Mouse (Mus musculus) heart, embryonic 13.5 days (tissue): ENCODE data around the gene Loxl3. TPM values are rescaled to one million over a fixed set of nuclear protein-coding genes. Genes with fewer than 3 reads are reported as not detected.

Experiments used
- ATAC-seq: fragments of 200-750 bp; cut with Nextera tagmentation; 2 replicates; pipeline ENCODE4 v1.8.0; 2017; ENCODE audit warnings: moderate TSS enrichment; ENCODE audit not compliant: insufficient number of reproducible peaks, low FRiP score, low TSS enrichment; ENCODE audit errors: extremely low read depth
- H3K27ac ChIP-seq: fragments of 300-500 bp; sonication (generic); replicated peaks from 2 replicates; pipeline ENCODE4 v1.5.1; 2015; ENCODE audit warnings: moderate library complexity, mild to moderate bottlenecking, inconsistent platforms
- H3K27me3 ChIP-seq: fragments of 300-500 bp; sonication (generic); replicated peaks from 2 replicates; pipeline ENCODE4 v1.6.1; 2015; ENCODE audit warnings: mild to moderate bottlenecking, inconsistent platforms
- H3K36me3 ChIP-seq: fragments of 300-500 bp; sonication (generic); 2 replicates; pipeline ENCODE4 v1.6.1; 2015; ENCODE audit warnings: mild to moderate bottlenecking, inconsistent platforms
- H3K4me1 ChIP-seq: fragments of 300-500 bp; sonication (generic); 2 replicates; pipeline ENCODE4 v1.6.1; 2015; ENCODE audit warnings: inconsistent platforms
- H3K4me2 ChIP-seq: fragments of 300-500 bp; sonication (generic); 2 replicates; pipeline ENCODE4 v1.6.1; 2015; ENCODE audit warnings: inconsistent platforms, mild to moderate bottlenecking, moderate library complexity
- H3K4me3 ChIP-seq: fragments of 300-500 bp; sonication (generic); 2 replicates; pipeline ENCODE4 v1.5.1; 2015; ENCODE audit warnings: moderate library complexity, mild to moderate bottlenecking, inconsistent platforms
- H3K9ac ChIP-seq: fragments of 300-500 bp; sonication (generic); 2 replicates; pipeline ENCODE4 v1.6.1; 2015; ENCODE audit warnings: inconsistent platforms, mild to moderate bottlenecking, moderate library complexity
- H3K9me3 ChIP-seq: fragments of 300-500 bp; sonication (generic); 2 replicates; pipeline ENCODE4 v1.6.1; 2016; ENCODE audit warnings: inconsistent platforms
- WGBS: fragments of 180-500 bp; shearing (Covaris S2); methylation state at CpG from one replicate; pipeline ENCODE4 v1.1.7; 2015; ENCODE audit warnings: mixed read lengths; 5-methylcytosine and 5-hydroxymethylcytosine counted together
- polyA plus RNA-seq: library from polyadenylated mRNA; unstranded; fragments of >200 nt; fragmentation: Nextera tagmentation; extraction: Ambion mirVana; gene quantifications from 2 replicates; pipeline ENCODE4 v1.2.1, GENCODE M21; 2015

Loxl3 gene
- polyA plus RNA-seq, 1 experiment from 2014 or later = 7.1 TPM

- no peaks in the 10 kb centered on the region for H3K36me3 ChIP-seq
- H3K4me1 ChIP-seq = peaks cover 21% of the 10 kb centered on the region
- 0 out of 2 replicates have a peak overlapping the region, but pooled peaks have one; percentile 34 for H3K9ac ChIP-seq
- H3K4me2 ChIP-seq = peak overlapping the region; percentile 27
- no peak overlapping the region for H3K4me3 ChIP-seq
- ATAC-seq = no peak
- no peaks in the 10 kb centered on the region; the same call in 1 of the 2 replicates for H3K27me3 ChIP-seq
- 27% methylated on average over 7 of the region's 7 CpGs for WGBS
- no peaks in the 10 kb centered on the region for H3K9me3 ChIP-seq
- peak overlapping the region; percentile 62 for H3K27ac ChIP-seq
These were observed 29.1 kb upstream of the Loxl3 start for GRCm38 (mm10) chr6:83004872-83005271.

DNA sequence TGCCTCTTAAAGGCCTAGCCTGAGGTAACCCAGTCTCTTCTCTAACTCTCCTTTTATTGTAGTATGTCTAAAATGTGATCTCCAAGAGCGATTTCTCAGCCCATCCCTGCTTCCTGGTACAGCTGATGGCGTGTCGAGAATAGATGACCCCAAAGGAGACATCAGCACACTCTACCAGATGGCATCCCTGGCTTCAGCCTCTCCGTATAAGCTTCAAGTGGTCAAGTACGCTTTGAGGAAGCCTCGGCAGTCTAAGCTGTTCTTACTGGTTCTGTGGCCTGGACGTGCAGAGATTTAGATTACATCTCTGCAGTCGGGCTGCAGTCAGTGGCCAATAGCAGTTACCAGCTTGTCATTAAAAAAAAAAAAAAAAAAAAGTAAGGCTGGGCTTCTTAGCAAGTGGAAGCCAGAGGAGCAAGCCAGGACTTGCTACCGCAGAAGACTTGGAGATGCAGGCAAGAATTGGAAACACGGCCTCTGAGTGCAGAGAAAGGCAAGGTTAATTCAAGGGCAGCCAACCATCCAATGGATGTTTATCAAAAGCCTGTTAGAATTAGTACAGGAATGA, 28.4 kb upstream of the Loxl3 start:
- no peaks in the 10 kb centered on the region for H3K36me3 ChIP-seq
- H3K4me1 ChIP-seq = peaks cover 24% of the 10 kb centered on the region
- peak overlapping the region; percentile 62 for H3K27ac ChIP-seq
- H3K4me2 ChIP-seq = no peak overlapping the region
- no peak overlapping the region for H3K4me3 ChIP-seq
- ATAC-seq = no peak
- 80% methylated on average over 10 of the region's 10 CpGs for WGBS
- H3K9ac ChIP-seq = no peak overlapping the region
- H3K27me3 ChIP-seq = no peaks in the 10 kb centered on the region; the same call in 1 of the 2 replicates
- H3K9me3 ChIP-seq = no peaks in the 10 kb centered on the region

- H3K4me3 ChIP-seq = no peak overlapping the region
- no peaks in the 10 kb centered on the region for H3K36me3 ChIP-seq
- WGBS = 75% methylated on average over 6 of the region's 6 CpGs
- H3K4me1 ChIP-seq = peaks cover 24% of the 10 kb centered on the region
- H3K4me2 ChIP-seq = no peak overlapping the region
- H3K27ac ChIP-seq = no peak overlapping the region
- no peaks in the 10 kb centered on the region; the same call in 1 of the 2 replicates for H3K27me3 ChIP-seq
- no peaks in the 10 kb centered on the region for H3K9me3 ChIP-seq
- ATAC-seq = no peak
- no peak overlapping the region for H3K9ac ChIP-seq
These were observed 27.9 kb upstream of the Loxl3 start for GRCm38 (mm10) chr6:83006114-83006513.

DNA sequence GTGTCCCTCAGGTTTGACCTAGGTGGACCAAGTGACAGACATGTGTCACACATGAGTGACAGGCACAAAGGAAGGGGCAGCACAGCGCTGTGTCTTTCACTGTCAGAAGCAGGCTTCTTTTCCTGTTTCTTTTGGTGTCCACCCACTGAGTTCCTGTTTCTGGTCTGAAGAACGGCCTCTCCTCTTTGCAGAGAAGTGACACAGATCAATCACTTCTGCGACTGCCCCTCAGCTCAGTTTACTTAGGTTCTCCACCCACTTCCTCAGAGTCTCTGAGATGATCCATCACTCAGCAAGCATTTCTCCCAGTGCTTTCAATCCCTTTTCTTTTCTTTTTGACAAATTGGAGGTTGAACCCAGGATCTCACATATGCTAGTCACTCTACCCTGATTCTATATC, 25.3 kb upstream of the Loxl3 start:
- WGBS = 65% methylated on average over 3 of the region's 3 CpGs
- peaks cover 27% of the 10 kb centered on the region for H3K4me1 ChIP-seq
- no peaks in the 10 kb centered on the region for H3K36me3 ChIP-seq
- no peak for ATAC-seq
- H3K27me3 ChIP-seq = peaks cover 3% of the 10 kb centered on the region
- no peak overlapping the region for H3K4me2 ChIP-seq
- H3K9ac ChIP-seq = no peak overlapping the region
- no peak overlapping the region for H3K27ac ChIP-seq
- no peaks in the 10 kb centered on the region for H3K9me3 ChIP-seq
- H3K4me3 ChIP-seq = no peak overlapping the region

DNA sequence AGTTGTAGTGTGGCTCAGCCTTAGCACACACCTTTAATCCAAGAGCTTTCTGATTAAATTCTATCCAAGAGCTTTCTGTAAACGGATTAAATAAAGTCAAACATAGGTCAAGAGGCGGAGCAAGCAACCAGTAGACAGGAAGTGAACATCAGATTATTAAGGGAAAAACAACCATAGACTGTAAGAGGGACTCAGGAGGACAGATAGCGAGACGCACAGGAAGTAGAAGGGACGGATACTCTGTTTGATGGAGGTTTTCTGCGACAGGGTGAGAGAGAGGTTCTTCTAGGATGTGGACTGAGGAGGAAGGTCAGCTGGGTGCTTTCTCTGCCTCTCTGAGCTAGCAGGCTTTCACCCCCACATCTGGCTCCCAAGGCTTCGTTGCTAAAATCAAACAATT, 24.0 kb upstream of the Loxl3 start:
- H3K9ac ChIP-seq = no peak overlapping the region
- peaks cover 19% of the 10 kb centered on the region for H3K4me1 ChIP-seq
- H3K36me3 ChIP-seq = no peaks in the 10 kb centered on the region
- H3K9me3 ChIP-seq = no peaks in the 10 kb centered on the region
- WGBS = 48% methylated on average over 7 of the region's 7 CpGs
- H3K4me2 ChIP-seq = peak overlapping the region; percentile 12; the same call in 1 of the 2 replicates
- ATAC-seq = no peak
- H3K27me3 ChIP-seq = peaks cover 3% of the 10 kb centered on the region
- no peak overlapping the region for H3K4me3 ChIP-seq
- H3K27ac ChIP-seq = no peak overlapping the region

DNA sequence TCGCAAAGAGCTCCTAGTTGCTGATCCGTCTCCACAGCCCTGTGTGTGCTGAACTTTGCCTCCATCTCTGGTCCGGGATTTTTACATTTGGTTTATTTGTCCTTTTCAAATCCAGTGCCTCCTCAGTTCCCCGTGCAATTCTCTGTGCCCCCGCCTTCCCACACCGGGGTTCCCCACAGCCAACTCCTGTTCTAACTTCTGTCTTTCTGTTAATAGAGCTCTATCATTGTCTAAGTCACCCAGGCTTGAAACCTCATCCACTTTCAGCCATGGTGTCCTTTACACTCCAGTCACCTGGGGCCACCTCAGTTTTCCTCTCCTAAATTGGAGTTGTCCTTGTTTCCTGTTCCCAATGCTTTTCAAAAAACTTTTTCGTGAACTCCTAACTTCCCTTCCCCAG, 22.7 kb upstream of the Loxl3 start:
- H3K4me2 ChIP-seq = no peak overlapping the region
- peaks cover 16% of the 10 kb centered on the region for H3K4me1 ChIP-seq
- no peak overlapping the region for H3K9ac ChIP-seq
- H3K9me3 ChIP-seq = no peaks in the 10 kb centered on the region
- no peaks in the 10 kb centered on the region for H3K36me3 ChIP-seq
- H3K27ac ChIP-seq = no peak overlapping the region
- 79% methylated on average over 7 of the region's 7 CpGs for WGBS
- no peak overlapping the region for H3K4me3 ChIP-seq
- peaks cover 5% of the 10 kb centered on the region for H3K27me3 ChIP-seq
- no peak for ATAC-seq

DNA sequence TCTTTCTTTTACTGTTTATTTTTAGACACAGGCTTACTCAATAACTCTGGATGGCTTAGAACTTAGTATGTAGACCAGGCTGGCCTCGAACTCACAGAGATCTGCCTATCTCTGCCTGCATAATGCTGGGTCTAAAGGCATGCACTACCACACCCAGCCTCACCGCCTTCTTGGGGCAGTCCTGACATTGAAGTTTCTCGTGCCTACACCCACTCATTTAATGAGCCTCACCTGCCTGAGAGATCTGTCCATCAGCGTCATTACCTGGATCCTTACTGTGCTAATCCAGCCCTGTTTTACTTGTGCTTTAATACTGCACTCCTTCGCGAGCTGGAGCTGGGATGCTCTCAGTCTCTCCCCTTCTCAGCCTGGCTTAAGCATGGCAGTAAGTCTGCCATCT, 22.2 kb upstream of the Loxl3 start:
- H3K4me3 ChIP-seq = no peak overlapping the region
- no peak overlapping the region for H3K27ac ChIP-seq
- H3K4me2 ChIP-seq = no peak overlapping the region
- H3K27me3 ChIP-seq = peaks cover 5% of the 10 kb centered on the region
- no peak overlapping the region for H3K9ac ChIP-seq
- ATAC-seq = no peak
- H3K9me3 ChIP-seq = no peaks in the 10 kb centered on the region
- 62% methylated on average over 6 of the region's 6 CpGs for WGBS
- no peaks in the 10 kb centered on the region for H3K36me3 ChIP-seq
- H3K4me1 ChIP-seq = peaks cover 18% of the 10 kb centered on the region

- no peak for ATAC-seq
- H3K4me2 ChIP-seq = no peak overlapping the region
- H3K27me3 ChIP-seq = peaks cover 5% of the 10 kb centered on the region
- no peak overlapping the region for H3K4me3 ChIP-seq
- no peak overlapping the region for H3K9ac ChIP-seq
- peaks cover 29% of the 10 kb centered on the region for H3K4me1 ChIP-seq
- no peak overlapping the region for H3K27ac ChIP-seq
- H3K9me3 ChIP-seq = no peaks in the 10 kb centered on the region
- WGBS = 85% methylated on average over 5 of the region's 5 CpGs
- no peaks in the 10 kb centered on the region for H3K36me3 ChIP-seq
These were observed 20.5 kb upstream of the Loxl3 start for GRCm38 (mm10) chr6:83013444-83013843.

DNA sequence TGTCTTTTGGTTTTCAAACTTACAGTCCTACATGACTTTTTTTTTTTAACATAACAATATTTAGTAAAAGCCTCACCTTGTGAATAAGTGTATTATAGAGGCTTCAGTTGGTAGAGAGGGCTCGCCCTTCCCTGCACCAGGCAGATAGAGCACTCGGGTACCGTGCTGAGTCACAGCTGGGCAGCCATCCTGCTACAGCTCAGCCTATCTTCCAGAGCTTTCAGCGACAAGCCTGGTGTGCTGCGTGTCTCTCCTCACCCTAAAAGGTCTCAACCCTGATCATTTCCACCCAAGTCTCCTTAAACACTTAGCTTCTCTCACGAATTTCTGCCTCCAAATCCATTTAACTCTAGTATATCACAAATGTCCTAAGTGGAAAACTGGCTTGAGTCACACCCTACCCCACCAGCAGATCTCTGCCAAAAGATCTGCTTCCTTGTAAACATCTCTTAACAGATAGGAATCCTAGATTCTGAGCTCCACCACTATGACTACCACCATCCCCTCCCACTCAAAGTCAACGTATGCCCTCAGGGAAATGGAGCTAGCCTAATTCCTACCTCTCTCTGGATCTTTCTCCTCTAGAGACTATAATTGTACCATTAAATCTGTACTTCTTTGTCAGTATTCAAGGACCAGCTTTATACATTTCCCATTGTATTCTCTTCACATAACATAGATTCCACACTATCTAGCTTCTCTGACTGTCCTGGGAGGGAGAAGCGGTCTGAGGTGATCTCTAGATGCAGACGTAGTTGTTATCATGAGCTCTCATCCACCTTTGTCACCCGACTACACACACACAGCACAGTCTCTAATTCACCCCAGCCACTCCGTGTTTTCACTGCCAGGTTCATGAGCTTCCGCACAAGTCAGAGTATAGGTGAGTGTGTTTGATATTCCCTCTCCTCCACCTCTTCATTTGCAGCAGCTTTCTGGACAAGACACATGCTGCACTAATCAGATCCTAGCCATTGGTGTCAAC, 19.2 kb upstream of the Loxl3 start:
- H3K36me3 ChIP-seq = no peaks in the 10 kb centered on the region
- H3K9ac ChIP-seq = no peak overlapping the region
- WGBS = 37% methylated on average over 12 of the region's 12 CpGs
- no peaks in the 10 kb centered on the region for H3K9me3 ChIP-seq
- H3K4me3 ChIP-seq = no peak overlapping the region
- peak overlapping the region; percentile 16; the same call in 1 of the 2 replicates for H3K4me2 ChIP-seq
- H3K27me3 ChIP-seq = peaks cover 5% of the 10 kb centered on the region
- peak overlapping the region; percentile 65 for H3K27ac ChIP-seq
- ATAC-seq = peak; percentile 88
- H3K4me1 ChIP-seq = peaks cover 27% of the 10 kb centered on the region

- Histone ChIP-seq H3K27ac (no peak overlapping the region), H3K4me3 (no peak overlapping the region), H3K4me2 (no peak overlapping the region), H3K27me3 (peaks cover 5% of the 10 kb centered on the region), H3K36me3 (no peaks in the 10 kb centered on the region), H3K4me1 (peaks cover 23% of the 10 kb centered on the region), H3K9me3 (no peaks in the 10 kb centered on the region), H3K9ac (no peak overlapping the region)
- WGBS = 79% methylated on average over 2 of the region's 2 CpGs
- ATAC-seq = no peak
These were observed 18.2 kb upstream of the Loxl3 start for GRCm38 (mm10) chr6:83015749-83016148.

- H3K4me2 ChIP-seq = no peak overlapping the region
- H3K4me1 ChIP-seq = peaks cover 23% of the 10 kb centered on the region
- H3K4me3 ChIP-seq = no peak overlapping the region
- peaks cover 5% of the 10 kb centered on the region for H3K27me3 ChIP-seq
- no peaks in the 10 kb centered on the region for H3K9me3 ChIP-seq
- H3K9ac ChIP-seq = no peak overlapping the region
- 16% methylated on average over 3 of the region's 3 CpGs for WGBS
- peak overlapping the region; percentile 36 for H3K27ac ChIP-seq
- ATAC-seq = no peak
- no peaks in the 10 kb centered on the region for H3K36me3 ChIP-seq
These were observed 16.8 kb upstream of the Loxl3 start for GRCm38 (mm10) chr6:83017190-83017589.
